In genomic region chr12:91640712-91641111, GRCm38 (mm10) we compare ENCODE assay signal across 9 mouse cellular contexts. TPM values are rescaled to one million over a fixed set of nuclear protein-coding genes. Genes with fewer than 3 reads are reported as not detected.
DNase-seq lines count a peak whose midpoint lies in the region; ATAC-seq and TF ChIP-seq lines count a peak whose summit lies in the region.
"Had no signal": no experiment of that assay in that cellular context is flagged by ENCODE, and none has a peak within 500 bp of the region (broad histone marks: within the 10 kb centered on the region; RNA-seq: fewer than 3 reads in every experiment).

No protein-coding gene starts in this region.

- no peaks in the 10 kb centered on the region for H3K27me3 ChIP-seq in liver, adult 2 months (ENCODE audit: control insufficient read depth, insufficient read depth, low read length)
- no peaks in the 10 kb centered on the region for H3K27me3 ChIP-seq in liver, embryonic 11.5 days (replicated peaks; ENCODE audit: control insufficient read depth, insufficient read depth, low read length)
- no peaks in the 10 kb centered on the region for H3K27me3 ChIP-seq in forebrain, embryonic 16.5 days (replicated peaks; ENCODE audit: control insufficient read depth, insufficient read depth, low read length)
- H3K27me3 ChIP-seq in hindbrain, embryonic 14.5 days (ENCODE audit: control insufficient read depth, insufficient read depth, low read length): no peaks in the 10 kb centered on the region
- H3K27me3 ChIP-seq: neural tube, embryonic 13.5 days had no signal

- H3K9me3 ChIP-seq in liver, embryonic 11.5 days (ENCODE audit: control insufficient read depth, low read length): no peaks in the 10 kb centered on the region
- H3K9me3 ChIP-seq in forebrain, embryonic 16.5 days (ENCODE audit: control insufficient read depth, low read length): no peaks in the 10 kb centered on the region
- H3K9me3 ChIP-seq in hindbrain, embryonic 14.5 days (ENCODE audit: control insufficient read depth, low read length): no peaks in the 10 kb centered on the region
- H3K9me3 ChIP-seq: neural tube, embryonic 13.5 days had no signal

- ATAC-seq in liver, embryonic 11.5 days (replicated peaks; ENCODE audit: low FRiP score): no peak
- 0 out of 2 replicates have a peak, but pooled peaks have one; percentile 36 for ATAC-seq in forebrain, embryonic 16.5 days
- no peak for ATAC-seq in hindbrain, embryonic 14.5 days (ENCODE audit: low FRiP score)

- no peak overlapping the region for H3K4me2 ChIP-seq in liver, embryonic 11.5 days
- H3K4me2 ChIP-seq in forebrain, embryonic 16.5 days (ENCODE audit: low read length): no peak overlapping the region
- H3K4me2 ChIP-seq in hindbrain, embryonic 14.5 days (replicated peaks): peak overlapping the region; percentile 41; the same call in 1 of the 2 replicates

- peak; percentile 41; the same call in 1 of the 2 replicates for TF ChIP-seq CTCF in liver, adult 2 months (IDR thresholded peaks at IDR 0.05; ENCODE audit: low read depth, low read length)
- 0 out of 2 replicates have a peak, but pooled peaks have one; percentile 13 for TF ChIP-seq CTCF in bone marrow, adult 2 months (IDR thresholded peaks at IDR 0.05; ENCODE audit: control insufficient read depth, insufficient read depth, low read length)

- H3K4me3 ChIP-seq in liver, adult 2 months (ENCODE audit: insufficient read depth, low read depth, low read length): no peak overlapping the region
- no peak overlapping the region for H3K4me3 ChIP-seq in liver, embryonic 11.5 days (ENCODE audit: low read depth, low read length)
- no peak overlapping the region for H3K4me3 ChIP-seq in bone marrow, adult 2 months (replicated peaks; ENCODE audit: control insufficient read depth, low read depth, low read length)
- no peak overlapping the region for H3K4me3 ChIP-seq in forebrain, embryonic 16.5 days (replicated peaks; ENCODE audit: low read length)
- H3K4me3 ChIP-seq in hindbrain, embryonic 14.5 days (replicated peaks; ENCODE audit: low read length): no peak overlapping the region

- no peak overlapping the region for H3K27ac ChIP-seq in liver, adult 2 months (replicated peaks; ENCODE audit: insufficient read depth, low read depth, low read length)
- H3K27ac ChIP-seq in liver, embryonic 11.5 days (ENCODE audit: low read depth, low read length): no peak overlapping the region
- H3K27ac ChIP-seq in bone marrow, adult 2 months (ENCODE audit: control insufficient read depth, insufficient read depth, low read depth, low read length, poor library complexity): no peak overlapping the region
- H3K27ac ChIP-seq in forebrain, embryonic 16.5 days (ENCODE audit: low read length): no peak overlapping the region
- no peak overlapping the region for H3K27ac ChIP-seq in hindbrain, embryonic 14.5 days

- H3K79me2 ChIP-seq in liver, adult 2 months (ENCODE audit: control insufficient read depth, insufficient read depth, low read length): no peaks in the 10 kb centered on the region

- intact Hi-C loops in left cerebral cortex, postnatal 25 days (cut with DNase I): loop anchor here (2.0 to 5.0 kb wide), 3 partner anchors 72 to 158 kb away; partner anchors contain the start of gene Ston2

- peaks cover 8% of the 10 kb centered on the region for H3K4me1 ChIP-seq in liver, adult 2 months (ENCODE audit: control insufficient read depth, insufficient read depth, low read length)
- peaks cover under 1% of the 10 kb centered on the region; the same call in 1 of the 2 replicates for H3K4me1 ChIP-seq in liver, embryonic 11.5 days (replicated peaks; ENCODE audit: control insufficient read depth, insufficient read depth, low read length)
- no peaks in the 10 kb centered on the region; the same call in 1 of the 2 replicates for H3K4me1 ChIP-seq in bone marrow, adult 2 months (ENCODE audit: control insufficient read depth, insufficient read depth, low read length)
- peaks cover 24% of the 10 kb centered on the region for H3K4me1 ChIP-seq in forebrain, embryonic 16.5 days (replicated peaks; ENCODE audit: control insufficient read depth, insufficient read depth, low read length)
- peaks cover 23% of the 10 kb centered on the region; the same call in 1 of the 2 replicates for H3K4me1 ChIP-seq in hindbrain, embryonic 14.5 days (replicated peaks; ENCODE audit: control insufficient read depth, insufficient read depth, low read length)

- WGBS in liver, adult 2 months: 36% methylated on average over 7 of the region's 7 CpGs
- WGBS in liver, embryonic 11.5 days: 54% methylated on average over 7 of the region's 7 CpGs
- 32% methylated on average over 7 of the region's 7 CpGs for WGBS in bone marrow, adult 2 months
- WGBS in forebrain, embryonic 16.5 days: 49% methylated on average over 7 of the region's 7 CpGs
- 49% methylated on average over 7 of the region's 7 CpGs for WGBS in hindbrain, embryonic 14.5 days

- TF ChIP-seq POLR2A in liver, adult 2 months (IDR thresholded peaks at IDR 0.05; ENCODE audit: extremely low read depth, insufficient read depth, low read length): no peak
- no peak for TF ChIP-seq POLR2A in bone marrow, adult 2 months (IDR thresholded peaks at IDR 0.05; ENCODE audit: borderline replicate concordance, control insufficient read depth, low read depth, low read length)

- no peak overlapping the region for H3K9ac ChIP-seq in liver, adult 2 months (ENCODE audit: low read depth, low read length)
- no peak overlapping the region for H3K9ac ChIP-seq in liver, embryonic 11.5 days (ENCODE audit: low read depth, low read length)
- no peak overlapping the region for H3K9ac ChIP-seq in forebrain, embryonic 16.5 days (replicated peaks; ENCODE audit: low read depth, low read length)
- H3K9ac ChIP-seq in hindbrain, embryonic 14.5 days: no peak overlapping the region

- H3K36me3 ChIP-seq in liver, adult 2 months (ENCODE audit: control insufficient read depth, insufficient read depth, low read length): no peaks in the 10 kb centered on the region
- H3K36me3 ChIP-seq in liver, embryonic 11.5 days (ENCODE audit: control insufficient read depth, insufficient read depth, low read length): no peaks in the 10 kb centered on the region
- no peaks in the 10 kb centered on the region for H3K36me3 ChIP-seq in forebrain, embryonic 16.5 days (ENCODE audit: control insufficient read depth, insufficient read depth)
- H3K36me3 ChIP-seq in hindbrain, embryonic 14.5 days (replicated peaks; ENCODE audit: control insufficient read depth, insufficient read depth): no peaks in the 10 kb centered on the region
- H3K36me3 ChIP-seq: neural tube, embryonic 13.5 days had no signal

- DNase-seq in liver, adult 2 months (ENCODE audit: extremely low read depth, low read depth, low spot score): peak; percentile 60
- DNase-seq in liver, embryonic 11.5 days (ENCODE audit: low spot score): no peak
- peak; percentile 84 for DNase-seq in hindbrain, embryonic 14.5 days (ENCODE audit: low spot score)
- peak; percentile 68 to 86 for DNase-seq in left cerebral cortex, postnatal 25 days (ENCODE audit: low spot score in 2 of 2)
- DNase-seq in natural killer cell, adult 2 months (ENCODE audit: low spot score in 2 of 2): peak; percentile 4 to 8
- peak; percentile 67 for DNase-seq in thymus, postnatal 4 days

RNA-seq across cellular contexts. Expression of gene Gtf2a1, which starts 50.4 kb away (rescaled TPM):
- total RNA-seq in liver, adult 2 months (2014; rRNA removed): 19.1 and 25.2 TPM in 2 replicates
- polyA plus RNA-seq in liver, adult 2 months (2012; rRNA removed): 8.7 and 9.7 TPM in 2 replicates
- polyA plus RNA-seq in liver, embryonic 11.5 days (2014; fragmentation: Nextera tagmentation; extraction: Ambion mirVana): 28.9 and 32.2 TPM in 2 replicates
- 26.2 and 38.5 TPM in 2 replicates for polyA plus RNA-seq in bone marrow, adult 2 months (2011; ENCODE audit: insufficient read depth, insufficient read length, low replicate concordance, missing spikeins)
- 77.2 and 85.5 TPM in 2 replicates for polyA plus RNA-seq in forebrain, embryonic 16.5 days (2015; fragmentation: Nextera tagmentation; extraction: Ambion mirVana)
- polyA plus RNA-seq in hindbrain, embryonic 14.5 days (2014; fragmentation: Nextera tagmentation; extraction: Ambion mirVana): 50.1 and 57.8 TPM in 2 replicates
- 10 to 100 TPM; 51.5 to 51.8 TPM for total RNA-seq in left cerebral cortex, postnatal 25 days (2021)
